Mouse (Mus musculus) kidney, postnatal 36 days (tissue): ENCODE data around the gene Olfr1138.

ENCODE experiments used
- DNase-seq, 2 experiments: peaks; one replicate each; pipeline ENCODE4 v3.0.0; 2021 to 2022; ENCODE audit warnings: mixed read lengths in 2 of 2

Olfr1138 gene

GRCm38 (mm10) chr2:87739878-87740277, at the start of gene Olfr1138:
TSS of gene Olfr1138 (minus strand) at chr2:87739978.
- no peak for DNase-seq

- DNase-seq: no peak
Measured at GRCm38 (mm10) chr2:87779183-87779582, 39.4 kb upstream of the Olfr1138 start, which contains the start of gene Olfr152. TSS of gene Olfr152 (plus strand) at chr2:87779483.

- no peak for DNase-seq
Measured at GRCm38 (mm10) chr2:87776143-87776542, 36.4 kb upstream of the Olfr1138 start.

GRCm38 (mm10) chr2:87753891-87754290, 14.1 kb upstream of the Olfr1138 start, which contains the start of gene Olfr1141:
TSS of gene Olfr1141 (minus strand) at chr2:87753991.
- DNase-seq: no peak

GRCm38 (mm10) chr2:87743452-87743851, 3.7 kb upstream of the Olfr1138 start, which contains the start of gene Olfr1140:
TSS of gene Olfr1140 (plus strand) at chr2:87743752.
- no peak for DNase-seq

GRCm38 (mm10) chr2:87713079-87713478, 26.7 kb downstream of the Olfr1138 start, which contains the start of gene Olfr1137:
TSS of gene Olfr1137 (minus strand) at chr2:87713179.
- DNase-seq: no peak

GRCm38 (mm10) chr2:87693847-87694246, 45.9 kb downstream of the Olfr1138 start, which contains the start of gene Olfr1136:
TSS of gene Olfr1136 (minus strand) at chr2:87693947.
- DNase-seq: no peak
